Mouse (Mus musculus): ENCODE results near the gene Usp47. TPM values are rescaled to one million over a fixed set of nuclear protein-coding genes. Genes with fewer than 3 reads are reported as not detected.

The Usp47 gene
- polyA plus RNA-seq, 1 experiment from 2014 or later = 98.6 TPM

GRCm38 (mm10) chr7:112024856-112025255, 1.6 kb downstream of the Usp47 start:
- H3K9me3 ChIP-seq (ENCODE audit: control insufficient read depth, low read length) = no peaks in the 10 kb centered on the region
- 16% methylated on average over 5 of the region's 5 CpGs for WGBS
- H3K36me3 ChIP-seq (ENCODE audit: control insufficient read depth, insufficient read depth) = no peaks in the 10 kb centered on the region
- peaks cover 34% of the 10 kb centered on the region for H3K4me1 ChIP-seq (replicated peaks; ENCODE audit: control insufficient read depth, insufficient read depth, low read length)
- no peaks in the 10 kb centered on the region for H3K27me3 ChIP-seq (replicated peaks; ENCODE audit: control insufficient read depth, insufficient read depth, low read length)
- H3K27ac ChIP-seq (ENCODE audit: low read length) = no peak overlapping the region
- peak overlapping the region; percentile 89 for H3K4me2 ChIP-seq (ENCODE audit: low read length)
- no peak for ATAC-seq
- H3K4me3 ChIP-seq (replicated peaks; ENCODE audit: low read length) = peak overlapping the region; percentile 91
- 0 out of 2 replicates have a peak overlapping the region, but pooled peaks have one; percentile 34 for H3K9ac ChIP-seq (replicated peaks; ENCODE audit: low read depth, low read length)

GRCm38 (mm10) chr7:112030594-112030993, 7.3 kb downstream of the Usp47 start:
- Histone ChIP-seq H3K9ac (replicated peaks; ENCODE audit: low read depth, low read length) (no peak overlapping the region), H3K4me1 (replicated peaks; ENCODE audit: control insufficient read depth, insufficient read depth, low read length) (peaks cover 21% of the 10 kb centered on the region), H3K4me2 (ENCODE audit: low read length) (no peak overlapping the region), H3K9me3 (ENCODE audit: control insufficient read depth, low read length) (no peaks in the 10 kb centered on the region), H3K27me3 (replicated peaks; ENCODE audit: control insufficient read depth, insufficient read depth, low read length) (no peaks in the 10 kb centered on the region), H3K27ac (ENCODE audit: low read length) (no peak overlapping the region), H3K4me3 (replicated peaks; ENCODE audit: low read length) (no peak overlapping the region), H3K36me3 (ENCODE audit: control insufficient read depth, insufficient read depth) (no peaks in the 10 kb centered on the region)
- 94% methylated on average over 1 of the region's 1 CpGs for WGBS
- ATAC-seq = no peak

GRCm38 (mm10) chr7:112035804-112036203, 12.5 kb downstream of the Usp47 start:
- Histone ChIP-seq H3K36me3 (ENCODE audit: control insufficient read depth, insufficient read depth) (no peaks in the 10 kb centered on the region), H3K9me3 (ENCODE audit: control insufficient read depth, low read length) (no peaks in the 10 kb centered on the region), H3K4me3 (replicated peaks; ENCODE audit: low read length) (no peak overlapping the region), H3K9ac (replicated peaks; ENCODE audit: low read depth, low read length) (no peak overlapping the region), H3K27ac (ENCODE audit: low read length) (no peak overlapping the region), H3K4me2 (ENCODE audit: low read length) (no peak overlapping the region), H3K4me1 (replicated peaks; ENCODE audit: control insufficient read depth, insufficient read depth, low read length) (0 out of 2 replicates have a peak, but pooled peaks cover 7% of the 10 kb centered on the region), H3K27me3 (replicated peaks; ENCODE audit: control insufficient read depth, insufficient read depth, low read length) (no peaks in the 10 kb centered on the region)
- ATAC-seq = no peak
- 48% methylated on average over 2 of the region's 2 CpGs for WGBS

GRCm38 (mm10) chr7:112036636-112037035, 13.3 kb downstream of the Usp47 start:
- H3K36me3 ChIP-seq (ENCODE audit: control insufficient read depth, insufficient read depth) = no peaks in the 10 kb centered on the region
- 85% methylated on average over 1 of the region's 1 CpGs for WGBS
- H3K27me3 ChIP-seq (replicated peaks; ENCODE audit: control insufficient read depth, insufficient read depth, low read length) = no peaks in the 10 kb centered on the region
- no peak overlapping the region for H3K4me3 ChIP-seq (replicated peaks; ENCODE audit: low read length)
- no peak overlapping the region for H3K4me2 ChIP-seq (ENCODE audit: low read length)
- no peak for ATAC-seq
- H3K4me1 ChIP-seq (replicated peaks; ENCODE audit: control insufficient read depth, insufficient read depth, low read length) = 0 out of 2 replicates have a peak, but pooled peaks cover 7% of the 10 kb centered on the region
- no peak overlapping the region for H3K9ac ChIP-seq (replicated peaks; ENCODE audit: low read depth, low read length)
- no peaks in the 10 kb centered on the region for H3K9me3 ChIP-seq (ENCODE audit: control insufficient read depth, low read length)
- no peak overlapping the region for H3K27ac ChIP-seq (ENCODE audit: low read length)

- Histone ChIP-seq H3K27me3 (replicated peaks; ENCODE audit: control insufficient read depth, insufficient read depth, low read length) (no peaks in the 10 kb centered on the region), H3K9ac (replicated peaks; ENCODE audit: low read depth, low read length) (no peak overlapping the region), H3K27ac (ENCODE audit: low read length) (no peak overlapping the region), H3K4me1 (replicated peaks; ENCODE audit: control insufficient read depth, insufficient read depth, low read length) (0 out of 2 replicates have a peak, but pooled peaks cover 6% of the 10 kb centered on the region), H3K36me3 (ENCODE audit: control insufficient read depth, insufficient read depth) (no peaks in the 10 kb centered on the region), H3K4me2 (ENCODE audit: low read length) (no peak overlapping the region), H3K9me3 (ENCODE audit: control insufficient read depth, low read length) (no peaks in the 10 kb centered on the region), H3K4me3 (replicated peaks; ENCODE audit: low read length) (no peak overlapping the region)
- ATAC-seq = no peak
Measured at GRCm38 (mm10) chr7:112040271-112040670, 17.0 kb downstream of the Usp47 start.

GRCm38 (mm10) chr7:112042758-112043157, 19.5 kb downstream of the Usp47 start:
- H3K4me1 ChIP-seq (replicated peaks; ENCODE audit: control insufficient read depth, insufficient read depth, low read length) = no peaks in the 10 kb centered on the region
- 86% methylated on average over 2 of the region's 2 CpGs for WGBS
- ATAC-seq = no peak

GRCm38 (mm10) chr7:112045249-112045648, 21.9 kb downstream of the Usp47 start:
- Histone ChIP-seq H3K9ac (replicated peaks; ENCODE audit: low read depth, low read length) (no peak overlapping the region), H3K27ac (ENCODE audit: low read length) (no peak overlapping the region), H3K36me3 (ENCODE audit: control insufficient read depth, insufficient read depth) (no peaks in the 10 kb centered on the region), H3K4me3 (replicated peaks; ENCODE audit: low read length) (no peak overlapping the region), H3K27me3 (replicated peaks; ENCODE audit: control insufficient read depth, insufficient read depth, low read length) (no peaks in the 10 kb centered on the region), H3K4me1 (replicated peaks; ENCODE audit: control insufficient read depth, insufficient read depth, low read length) (no peaks in the 10 kb centered on the region), H3K9me3 (ENCODE audit: control insufficient read depth, low read length) (no peaks in the 10 kb centered on the region), H3K4me2 (ENCODE audit: low read length) (no peak overlapping the region)
- no peak for ATAC-seq
- 88% methylated on average over 1 of the region's 1 CpGs for WGBS

More at GRCm38 (mm10) chr7:112042758-112043157, 19.5 kb downstream of the Usp47 start:
- Histone ChIP-seq H3K27ac (ENCODE audit: low read length) (no peak overlapping the region), H3K36me3 (ENCODE audit: control insufficient read depth, insufficient read depth) (no peaks in the 10 kb centered on the region), H3K9me3 (ENCODE audit: control insufficient read depth, low read length) (no peaks in the 10 kb centered on the region), H3K4me3 (replicated peaks; ENCODE audit: low read length) (no peak overlapping the region), H3K27me3 (replicated peaks; ENCODE audit: control insufficient read depth, insufficient read depth, low read length) (no peaks in the 10 kb centered on the region), H3K9ac (replicated peaks; ENCODE audit: low read depth, low read length) (no peak overlapping the region), H3K4me2 (ENCODE audit: low read length) (no peak overlapping the region)

- H3K9ac ChIP-seq (replicated peaks; ENCODE audit: low read depth, low read length) = no peak overlapping the region
- no peak overlapping the region for H3K27ac ChIP-seq (ENCODE audit: low read length)
- H3K36me3 ChIP-seq (ENCODE audit: control insufficient read depth, insufficient read depth) = no peaks in the 10 kb centered on the region
- ATAC-seq = no peak
- no peaks in the 10 kb centered on the region for H3K27me3 ChIP-seq (replicated peaks; ENCODE audit: control insufficient read depth, insufficient read depth, low read length)
- H3K4me2 ChIP-seq (ENCODE audit: low read length) = no peak overlapping the region
- H3K4me3 ChIP-seq (replicated peaks; ENCODE audit: low read length) = no peak overlapping the region
- H3K4me1 ChIP-seq (replicated peaks; ENCODE audit: control insufficient read depth, insufficient read depth, low read length) = no peaks in the 10 kb centered on the region
- no peaks in the 10 kb centered on the region for H3K9me3 ChIP-seq (ENCODE audit: control insufficient read depth, low read length)
- WGBS = 70% methylated on average over 3 of the region's 3 CpGs
Measured at GRCm38 (mm10) chr7:112045794-112046388, 22.6 kb downstream of the Usp47 start.

- no peak for ATAC-seq
- Histone ChIP-seq H3K9ac (replicated peaks; ENCODE audit: low read depth, low read length) (no peak overlapping the region), H3K4me3 (replicated peaks; ENCODE audit: low read length) (no peak overlapping the region), H3K9me3 (ENCODE audit: control insufficient read depth, low read length) (no peaks in the 10 kb centered on the region), H3K36me3 (ENCODE audit: control insufficient read depth, insufficient read depth) (no peaks in the 10 kb centered on the region), H3K4me2 (ENCODE audit: low read length) (no peak overlapping the region), H3K4me1 (replicated peaks; ENCODE audit: control insufficient read depth, insufficient read depth, low read length) (no peaks in the 10 kb centered on the region), H3K27ac (ENCODE audit: low read length) (no peak overlapping the region), H3K27me3 (replicated peaks; ENCODE audit: control insufficient read depth, insufficient read depth, low read length) (no peaks in the 10 kb centered on the region)
- WGBS = 90% methylated on average over 5 of the region's 5 CpGs
Measured at GRCm38 (mm10) chr7:112048643-112049042, 25.3 kb downstream of the Usp47 start.

GRCm38 (mm10) chr7:112053667-112054066, 30.4 kb downstream of the Usp47 start:
- no peak overlapping the region for H3K27ac ChIP-seq (ENCODE audit: low read length)
- 94% methylated on average over 3 of the region's 3 CpGs for WGBS
- no peak for ATAC-seq
- no peak overlapping the region for H3K4me3 ChIP-seq (replicated peaks; ENCODE audit: low read length)
- H3K4me1 ChIP-seq (replicated peaks; ENCODE audit: control insufficient read depth, insufficient read depth, low read length) = no peaks in the 10 kb centered on the region
- no peaks in the 10 kb centered on the region for H3K27me3 ChIP-seq (replicated peaks; ENCODE audit: control insufficient read depth, insufficient read depth, low read length)
- no peak overlapping the region for H3K9ac ChIP-seq (replicated peaks; ENCODE audit: low read depth, low read length)
- H3K4me2 ChIP-seq (ENCODE audit: low read length) = no peak overlapping the region
- H3K36me3 ChIP-seq (ENCODE audit: control insufficient read depth, insufficient read depth) = peaks cover 22% of the 10 kb centered on the region
- no peaks in the 10 kb centered on the region for H3K9me3 ChIP-seq (ENCODE audit: control insufficient read depth, low read length)

All from forebrain, embryonic 16.5 days (tissue).